Comparison of ENCODE assay signal across 13 mouse cellular contexts in genomic region chr12:28726204-28726603, GRCm38 (mm10).
"Had no signal": no experiment of that assay in that cellular context is flagged by ENCODE, and none has a peak within 500 bp of the region (broad histone marks: within the 10 kb centered on the region; RNA-seq: fewer than 3 reads in every experiment).

No protein-coding gene starts in this region.

- DNase-seq: lung, adult 18-20 months; lung, embryonic 14.5 days; lung, postnatal 10 days; lung, postnatal 4 days; right cerebral cortex, postnatal 25 days; right cerebral cortex, postnatal 4 days; spleen, adult 18-20 months; thymus, adult 18-20 months; thymus, postnatal 14 days had no signal

- H3K27me3 ChIP-seq: midbrain, embryonic 13.5 days; midbrain, embryonic 15.5 days; neural tube, embryonic 12.5 days had no signal

- H3K27ac ChIP-seq: liver, embryonic 14.5 days; midbrain, embryonic 13.5 days; midbrain, embryonic 15.5 days; neural tube, embryonic 12.5 days had no signal

- H3K4me1 ChIP-seq: midbrain, embryonic 15.5 days; neural tube, embryonic 12.5 days had no signal

- H3K9me3 ChIP-seq: midbrain, embryonic 13.5 days; midbrain, embryonic 15.5 days; neural tube, embryonic 12.5 days had no signal

- H3K4me3 ChIP-seq: midbrain, embryonic 13.5 days; midbrain, embryonic 15.5 days; neural tube, embryonic 12.5 days had no signal
